Mouse (Mus musculus): ENCODE data around the gene Tbc1d1. TPM values are rescaled to one million over a fixed set of nuclear protein-coding genes. Genes with fewer than 3 reads are reported as not detected.

The Tbc1d1 gene
- polyA plus RNA-seq, 1 experiment, result 3.8 TPM

DNA sequence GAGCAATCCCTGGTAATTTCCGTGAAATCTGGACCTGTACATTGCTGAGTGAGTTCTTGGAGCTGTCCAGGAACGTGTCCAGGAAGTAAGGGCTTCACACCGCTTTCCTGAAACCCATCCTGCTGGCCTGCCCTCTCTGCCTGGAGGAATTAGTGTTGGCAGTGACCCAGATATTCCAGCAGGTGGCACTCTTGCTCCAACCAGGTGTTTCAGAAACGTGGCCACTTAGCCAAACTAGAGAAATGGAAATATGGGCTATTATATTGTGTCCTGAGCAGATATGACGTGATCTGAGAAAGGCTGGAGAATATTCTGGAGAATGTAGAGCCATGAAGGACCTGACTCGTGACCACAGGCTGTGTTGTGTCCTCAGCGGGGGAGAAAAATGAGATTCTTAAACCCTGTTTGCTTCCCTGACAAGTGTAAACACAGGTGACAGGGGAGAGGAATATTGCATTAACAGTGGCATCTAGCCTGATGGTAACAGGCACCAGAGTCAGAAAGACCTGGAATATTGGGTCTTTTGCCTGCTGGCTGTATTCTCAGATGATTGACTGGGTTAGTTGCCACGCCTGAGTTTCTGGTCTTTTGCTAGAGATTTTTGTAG, 226.4 kb downstream of the Tbc1d1 start:
- H3K4me1 ChIP-seq, result peaks cover 49% of the 10 kb centered on the region
- H3K27me3 ChIP-seq (replicated peaks), result peaks cover 11% of the 10 kb centered on the region
- TF ChIP-seq GATA1 (IDR thresholded peaks at IDR 0.05; ENCODE audit: borderline replicate concordance, low read length), result no peak
- TF ChIP-seq FLI1 (IDR thresholded peaks at IDR 0.05; ENCODE audit: low read length), result no peak
- H3K9me3 ChIP-seq, result no peaks in the 10 kb centered on the region
- no peaks in the 10 kb centered on the region for H3K36me3 ChIP-seq (replicated peaks; ENCODE audit: low read length)
- peak overlapping the region; percentile 2 for H3K4me3 ChIP-seq (replicated peaks)

DNA sequence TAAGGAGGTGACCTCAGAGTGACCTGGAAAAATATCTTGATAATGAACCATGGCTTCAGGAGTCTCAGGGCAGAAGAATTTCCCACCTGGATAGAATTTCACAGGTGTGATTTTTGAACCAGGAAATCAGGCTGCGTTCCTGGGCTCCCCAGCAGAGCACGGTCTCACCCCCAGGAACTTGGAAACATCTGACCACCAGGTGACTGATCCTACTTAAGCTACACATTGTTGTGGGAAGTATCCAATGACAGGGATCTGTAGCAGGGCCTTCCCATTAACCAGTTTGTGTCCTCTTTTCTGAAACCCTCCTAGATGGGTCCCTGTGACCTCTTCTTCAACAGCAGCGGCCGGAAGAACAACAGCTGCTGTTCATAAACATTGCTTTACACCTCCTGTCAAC, 227.1 kb downstream of the Tbc1d1 start:
- Histone ChIP-seq H3K4me3 (replicated peaks) (no peak overlapping the region), H3K9me3 (no peaks in the 10 kb centered on the region), H3K27me3 (replicated peaks) (peaks cover 9% of the 10 kb centered on the region), H3K36me3 (replicated peaks; ENCODE audit: low read length) (no peaks in the 10 kb centered on the region), H3K4me1 (peaks cover 43% of the 10 kb centered on the region)
- TF ChIP-seq FLI1 (IDR thresholded peaks at IDR 0.05; ENCODE audit: low read length) (no peak), GATA1 (IDR thresholded peaks at IDR 0.05; ENCODE audit: borderline replicate concordance, low read length) (no peak)

DNA sequence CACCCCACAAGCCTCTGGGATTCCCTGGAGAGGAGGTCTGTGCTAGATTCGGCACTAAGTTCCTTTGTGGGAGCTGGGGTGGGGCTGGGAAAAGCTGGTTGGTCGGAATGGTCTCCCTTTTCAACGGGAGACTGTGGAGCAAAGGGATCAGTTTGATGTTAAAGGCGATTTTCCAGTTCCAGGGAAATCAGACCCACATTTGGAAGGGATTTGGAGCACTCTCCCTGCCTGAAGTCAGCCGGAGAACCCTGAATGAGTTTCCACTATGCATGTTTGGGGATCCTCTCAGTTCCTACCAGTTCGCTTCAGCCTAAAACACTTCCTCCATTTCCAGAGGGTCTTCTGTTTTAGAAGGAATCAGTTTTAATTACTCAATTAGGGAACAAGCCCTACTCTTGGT, 228.4 kb downstream of the Tbc1d1 start:
- TF ChIP-seq GATA1 (IDR thresholded peaks at IDR 0.05; ENCODE audit: borderline replicate concordance, low read length), result no peak
- no peak for TF ChIP-seq FLI1 (IDR thresholded peaks at IDR 0.05; ENCODE audit: low read length)
- Histone ChIP-seq H3K4me1 (peaks cover 36% of the 10 kb centered on the region), H3K4me3 (replicated peaks) (no peak overlapping the region), H3K36me3 (replicated peaks; ENCODE audit: low read length) (no peaks in the 10 kb centered on the region), H3K9me3 (no peaks in the 10 kb centered on the region), H3K27me3 (replicated peaks) (peaks cover 12% of the 10 kb centered on the region)

DNA sequence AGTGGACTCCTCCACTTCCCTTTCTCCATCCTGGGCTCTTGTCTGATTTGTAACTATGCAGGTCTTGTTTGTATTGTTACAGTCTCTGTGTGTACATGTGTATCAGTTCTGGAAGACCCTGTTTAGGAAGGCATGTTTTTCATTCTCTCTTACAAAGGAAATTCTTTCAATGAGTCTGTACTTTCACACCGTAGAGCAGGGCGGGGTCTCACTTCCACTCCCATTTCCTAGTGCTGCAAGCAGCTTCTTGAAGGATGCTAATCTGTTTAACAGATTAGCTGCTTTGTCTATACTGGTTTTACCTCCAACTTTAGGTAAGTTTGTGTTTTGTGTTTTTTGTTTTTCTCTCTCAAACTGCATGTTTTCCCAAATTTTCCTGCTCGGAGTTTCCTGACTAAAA, 230.9 kb downstream of the Tbc1d1 start:
- peaks cover 17% of the 10 kb centered on the region for H3K4me1 ChIP-seq

DNA sequence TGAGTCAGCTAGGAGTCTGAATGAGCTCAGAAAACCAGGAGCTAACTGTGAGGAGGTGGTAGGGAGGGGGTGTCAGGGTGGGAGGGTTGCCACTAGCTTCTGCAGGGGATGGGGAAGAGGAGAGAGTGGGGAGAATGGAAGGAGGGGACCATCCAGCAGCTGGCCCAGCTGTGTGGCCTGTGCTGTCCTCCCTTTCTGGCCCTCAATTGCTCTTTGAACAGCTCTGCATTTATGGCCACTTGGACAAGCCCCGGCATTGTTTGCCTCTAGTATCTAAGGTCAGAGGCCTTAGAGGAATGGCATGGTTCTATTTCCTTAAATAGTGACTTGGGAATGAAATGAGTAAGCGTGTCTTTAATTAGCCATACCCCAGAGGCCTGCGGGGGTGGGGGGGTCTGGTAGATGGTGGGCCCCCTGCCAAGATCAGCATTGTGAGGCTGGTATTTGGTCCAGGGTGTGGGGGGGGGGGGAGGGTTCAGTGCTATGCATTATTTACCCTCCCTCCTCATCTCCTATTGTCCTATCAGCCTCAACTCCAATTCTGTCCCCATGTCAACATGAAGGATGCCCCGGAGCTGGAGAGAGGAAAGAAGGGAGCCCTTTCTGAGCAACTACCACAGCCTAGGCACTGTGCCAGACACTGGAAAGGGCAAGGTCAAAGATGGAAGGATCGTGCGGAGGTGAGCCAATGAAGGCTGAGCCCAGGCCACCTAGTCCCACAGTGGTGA, 233.3 kb downstream of the Tbc1d1 start:
- H3K9me3 ChIP-seq, result no peaks in the 10 kb centered on the region
- H3K36me3 ChIP-seq (replicated peaks; ENCODE audit: low read length), result no peaks in the 10 kb centered on the region
- TF ChIP-seq GATA1 (IDR thresholded peaks at IDR 0.05; ENCODE audit: borderline replicate concordance, low read length) (no peak), FLI1 (IDR thresholded peaks at IDR 0.05; ENCODE audit: low read length) (no peak)

More for the DNA sequence above, 230.9 kb downstream of the Tbc1d1 start:
- Histone ChIP-seq H3K27me3 (replicated peaks) (peaks cover 21% of the 10 kb centered on the region), H3K36me3 (replicated peaks; ENCODE audit: low read length) (no peaks in the 10 kb centered on the region), H3K4me3 (replicated peaks) (no peak overlapping the region), H3K9me3 (no peaks in the 10 kb centered on the region)
- TF ChIP-seq GATA1 (IDR thresholded peaks at IDR 0.05; ENCODE audit: borderline replicate concordance, low read length) (no peak), FLI1 (IDR thresholded peaks at IDR 0.05; ENCODE audit: low read length) (no peak)

DNA sequence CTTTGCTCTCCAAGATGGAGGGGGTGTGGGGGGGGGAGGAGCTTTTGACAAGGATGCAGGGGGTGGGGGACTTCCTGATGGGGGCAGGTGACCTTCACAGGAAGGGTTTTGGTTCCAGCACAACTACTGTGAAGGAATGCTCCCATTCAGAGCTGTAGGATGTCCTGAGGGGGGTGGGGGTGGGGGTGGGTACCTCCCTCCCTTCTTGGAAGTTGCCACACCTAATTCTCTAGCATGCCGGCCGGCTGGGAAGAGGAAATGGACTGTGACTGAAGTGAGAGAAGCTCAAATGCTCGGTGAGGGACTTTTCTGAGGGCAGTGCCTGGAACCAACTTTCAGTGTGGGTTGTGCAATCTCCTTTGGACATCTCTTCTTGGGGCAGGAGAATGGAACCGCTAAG, 235.2 kb downstream of the Tbc1d1 start:
- Histone ChIP-seq H3K4me3 (replicated peaks) (no peak overlapping the region), H3K27me3 (replicated peaks) (peaks cover 20% of the 10 kb centered on the region), H3K36me3 (replicated peaks; ENCODE audit: low read length) (no peaks in the 10 kb centered on the region), H3K4me1 (peaks cover 8% of the 10 kb centered on the region), H3K9me3 (no peaks in the 10 kb centered on the region)
- TF ChIP-seq GATA1 (IDR thresholded peaks at IDR 0.05; ENCODE audit: borderline replicate concordance, low read length) (no peak), FLI1 (IDR thresholded peaks at IDR 0.05; ENCODE audit: low read length) (no peak)

More for the DNA sequence above, 233.3 kb downstream of the Tbc1d1 start:
- Histone ChIP-seq H3K4me1 (peaks cover 8% of the 10 kb centered on the region), H3K4me3 (replicated peaks) (no peak overlapping the region), H3K27me3 (replicated peaks) (peaks cover 25% of the 10 kb centered on the region)

DNA sequence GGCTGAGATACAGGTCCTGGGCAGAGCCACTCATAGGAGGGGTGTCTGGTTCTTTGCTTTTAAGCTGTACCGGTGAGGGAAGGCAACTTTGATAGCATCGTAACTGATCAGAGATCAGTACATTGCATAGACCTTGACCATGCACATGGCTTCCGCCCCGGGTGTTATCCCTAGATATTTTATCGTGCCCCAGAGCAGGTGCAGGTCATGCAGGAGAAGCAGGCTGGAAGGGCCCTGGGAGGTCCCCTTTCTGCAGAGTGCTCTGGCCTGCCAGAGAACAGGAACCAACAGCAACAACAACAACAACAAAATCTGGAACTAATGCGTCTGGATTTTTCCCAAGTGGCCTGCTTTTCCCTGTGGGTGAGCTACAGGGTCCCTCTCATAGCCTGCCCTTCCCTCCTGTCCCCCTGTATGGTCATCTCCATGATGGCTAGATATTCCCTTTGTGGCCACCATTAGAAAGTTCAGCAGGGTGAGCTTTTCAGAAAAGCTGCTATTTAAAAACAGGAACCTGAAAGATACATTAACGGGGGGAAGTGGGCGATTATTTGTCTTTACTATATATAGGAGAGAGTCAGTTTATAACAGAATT, 236.4 kb downstream of the Tbc1d1 start:
- Histone ChIP-seq H3K4me1 (peaks cover 8% of the 10 kb centered on the region), H3K27me3 (replicated peaks) (peaks cover 22% of the 10 kb centered on the region), H3K36me3 (replicated peaks; ENCODE audit: low read length) (no peaks in the 10 kb centered on the region), H3K4me3 (replicated peaks) (no peak overlapping the region), H3K9me3 (no peaks in the 10 kb centered on the region)
- TF ChIP-seq GATA1 (IDR thresholded peaks at IDR 0.05; ENCODE audit: borderline replicate concordance, low read length) (no peak), FLI1 (IDR thresholded peaks at IDR 0.05; ENCODE audit: low read length) (no peak)

DNA sequence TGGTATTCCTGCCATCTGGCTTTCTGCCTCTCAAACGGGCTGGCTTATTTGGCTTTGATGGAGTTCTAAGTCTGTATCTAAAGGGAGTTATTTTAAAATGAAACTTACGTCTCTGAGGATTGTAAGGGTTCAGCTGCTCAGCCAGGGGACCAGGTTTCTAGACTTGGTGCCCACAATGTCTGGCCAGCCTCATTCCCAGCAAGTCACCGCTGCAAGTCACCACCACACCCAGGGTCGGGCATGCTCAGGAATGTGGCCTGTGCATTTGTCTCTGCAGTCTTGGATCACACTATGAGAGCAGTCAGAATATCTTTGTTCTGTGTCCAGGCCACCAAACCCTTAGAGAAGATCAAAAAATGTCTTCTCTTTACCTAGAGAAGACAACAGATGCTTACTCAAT, 237.4 kb downstream of the Tbc1d1 start:
- TF ChIP-seq FLI1 (IDR thresholded peaks at IDR 0.05; ENCODE audit: low read length), result no peak
- no peak for TF ChIP-seq GATA1 (IDR thresholded peaks at IDR 0.05; ENCODE audit: borderline replicate concordance, low read length)
- Histone ChIP-seq H3K4me1 (peaks cover 8% of the 10 kb centered on the region), H3K4me3 (replicated peaks) (no peak overlapping the region), H3K27me3 (replicated peaks) (peaks cover 16% of the 10 kb centered on the region), H3K9me3 (no peaks in the 10 kb centered on the region), H3K36me3 (replicated peaks; ENCODE audit: low read length) (no peaks in the 10 kb centered on the region)

DNA sequence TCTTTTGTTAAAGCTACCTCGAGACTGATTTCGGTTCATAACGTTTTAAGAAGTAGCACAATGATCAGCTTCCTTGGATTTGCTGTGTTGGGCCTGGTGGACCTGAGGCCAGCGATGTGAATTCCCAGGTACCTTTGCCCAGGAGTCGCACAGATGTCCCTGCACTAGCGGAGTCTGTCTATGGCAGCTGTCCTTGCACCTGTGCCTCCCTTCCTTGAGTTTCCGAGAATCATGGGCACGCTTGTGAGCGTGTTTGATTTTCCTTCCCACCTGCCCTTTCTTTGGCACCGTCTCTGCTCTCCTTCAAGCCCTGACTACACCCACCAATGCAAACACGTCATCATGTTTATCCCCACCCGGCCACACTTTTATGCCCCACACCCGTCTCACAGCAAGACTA, 242.1 kb downstream of the Tbc1d1 start:
- Histone ChIP-seq H3K27me3 (replicated peaks) (peaks cover 9% of the 10 kb centered on the region), H3K36me3 (replicated peaks; ENCODE audit: low read length) (no peaks in the 10 kb centered on the region), H3K4me3 (replicated peaks) (no peak overlapping the region), H3K9me3 (no peaks in the 10 kb centered on the region), H3K4me1 (no peaks in the 10 kb centered on the region; the same call in 1 of the 2 replicates)
- TF ChIP-seq GATA1 (IDR thresholded peaks at IDR 0.05; ENCODE audit: borderline replicate concordance, low read length), result no peak
- no peak for TF ChIP-seq FLI1 (IDR thresholded peaks at IDR 0.05; ENCODE audit: low read length)

DNA sequence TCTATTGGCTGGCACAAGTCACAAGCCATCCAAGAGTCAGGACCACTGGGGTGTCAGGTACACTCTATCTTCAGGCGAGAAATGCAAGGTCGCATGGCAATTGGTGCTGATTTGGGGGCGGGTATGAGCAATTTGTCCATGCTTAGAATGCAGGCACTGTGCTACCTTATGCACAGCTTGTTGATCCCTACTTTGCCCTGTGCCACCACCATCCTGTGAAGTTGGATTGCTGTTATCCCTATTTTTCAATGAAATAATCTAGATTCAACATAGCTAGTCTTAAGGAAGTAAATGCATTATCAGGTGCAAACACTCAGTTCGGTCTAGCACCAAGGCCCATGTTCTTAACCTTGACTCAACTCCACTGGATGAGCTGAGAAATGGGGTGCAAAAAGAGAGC, 244.6 kb downstream of the Tbc1d1 start:
- Histone ChIP-seq H3K27me3 (replicated peaks) (peaks cover 5% of the 10 kb centered on the region), H3K9me3 (no peaks in the 10 kb centered on the region), H3K4me3 (replicated peaks) (no peak overlapping the region), H3K4me1 (no peaks in the 10 kb centered on the region), H3K36me3 (replicated peaks; ENCODE audit: low read length) (no peaks in the 10 kb centered on the region)
- no peak for TF ChIP-seq FLI1 (IDR thresholded peaks at IDR 0.05; ENCODE audit: low read length)
- no peak for TF ChIP-seq GATA1 (IDR thresholded peaks at IDR 0.05; ENCODE audit: borderline replicate concordance, low read length)

Other genes with a start within 250 kb of the Tbc1d1 start
- 1.2 and 3.1 TPM in 2 replicates for gene Rell1, start 187.4 kb upstream of the Tbc1d1 start, polyA plus RNA-seq (2012; ENCODE audit: insufficient read depth, low replicate concordance)
- 21.2 and 33.3 TPM in 2 replicates for gene Pgm2, start 63.4 kb upstream of the Tbc1d1 start, polyA plus RNA-seq (2012; ENCODE audit: insufficient read depth, low replicate concordance)

Measured in megakaryocyte, embryonic 14.5 days (primary cell).